Mouse (Mus musculus): ENCODE data around the gene Ifit1. TPM values are rescaled to one million over a fixed set of nuclear protein-coding genes. Genes with fewer than 3 reads are reported as not detected.
"Not testable (repeated sequence)": the region's sequence is repeated elsewhere in the genome, so short reads cannot be mapped to it uniquely, and the experiment has no call there.

The Ifit1 gene
- polyA plus RNA-seq, 1 experiment from 2014 or later, result 0.76 TPM

DNA sequence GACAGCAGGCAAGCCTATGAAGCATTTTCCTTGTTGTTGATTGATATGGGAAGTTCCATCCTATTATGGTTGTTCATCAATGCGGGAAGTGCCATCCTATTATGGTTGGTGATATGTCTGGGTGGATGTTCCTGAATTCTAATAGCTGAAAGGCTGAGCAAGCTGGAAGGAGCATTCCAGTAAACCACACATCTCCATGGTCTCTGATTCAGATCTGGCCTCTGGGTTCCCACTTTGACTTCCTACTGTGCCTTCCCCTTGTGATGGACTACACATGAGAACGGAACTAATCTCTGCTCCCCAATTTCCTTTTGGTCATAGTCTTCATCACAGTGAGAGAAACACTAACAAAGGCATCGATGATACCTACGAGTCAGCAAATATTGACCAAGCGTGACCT, 19.8 kb upstream of the Ifit1 start:
- Histone ChIP-seq H3K27ac (no peak overlapping the region), H3K9ac (no peak overlapping the region), H3K9me3 (replicated peaks) (no peaks in the 10 kb centered on the region), H3K27me3 (no peaks in the 10 kb centered on the region), H3K36me3 (no peaks in the 10 kb centered on the region), H3K4me1 (replicated peaks) (no peaks in the 10 kb centered on the region), H3K4me2 (no peak overlapping the region), H3K4me3 (no peak overlapping the region)
- no peak for ATAC-seq (replicated peaks; ENCODE audit: insufficient number of reproducible peaks, insufficient read depth, low FRiP score, low read depth)
- WGBS, result 88% methylated on average over 5 of the region's 5 CpGs

GRCm38 (mm10) chr19:34623781-34624180, 16.9 kb upstream of the Ifit1 start:
- no peaks in the 10 kb centered on the region for H3K36me3 ChIP-seq
- H3K27ac ChIP-seq, result no peak overlapping the region
- H3K9me3 ChIP-seq (replicated peaks), result no peaks in the 10 kb centered on the region
- 87% methylated on average over 6 of the region's 6 CpGs for WGBS
- H3K27me3 ChIP-seq, result no peaks in the 10 kb centered on the region
- no peak overlapping the region for H3K4me2 ChIP-seq
- no peak for ATAC-seq (replicated peaks; ENCODE audit: insufficient number of reproducible peaks, insufficient read depth, low FRiP score, low read depth)
- H3K4me3 ChIP-seq, result no peak overlapping the region
- no peaks in the 10 kb centered on the region for H3K4me1 ChIP-seq (replicated peaks)
- no peak overlapping the region for H3K9ac ChIP-seq

GRCm38 (mm10) chr19:34624663-34625062, 16.0 kb upstream of the Ifit1 start:
- no peak overlapping the region for H3K27ac ChIP-seq
- H3K36me3 ChIP-seq, result no peaks in the 10 kb centered on the region
- no peak overlapping the region for H3K9ac ChIP-seq
- H3K9me3 ChIP-seq (replicated peaks), result no peaks in the 10 kb centered on the region
- no peak for ATAC-seq (replicated peaks; ENCODE audit: insufficient number of reproducible peaks, insufficient read depth, low FRiP score, low read depth)
- no peaks in the 10 kb centered on the region for H3K27me3 ChIP-seq
- no peaks in the 10 kb centered on the region for H3K4me1 ChIP-seq (replicated peaks)
- no peak overlapping the region for H3K4me3 ChIP-seq
- no peak overlapping the region for H3K4me2 ChIP-seq
- 71% methylated on average over 4 of the region's 4 CpGs for WGBS

- no peak overlapping the region for H3K27ac ChIP-seq
- H3K4me3 ChIP-seq, result no peak overlapping the region
- WGBS, result 65% methylated on average over 2 of the region's 2 CpGs
- H3K9ac ChIP-seq, result no peak overlapping the region
- no peaks in the 10 kb centered on the region for H3K27me3 ChIP-seq
- no peak overlapping the region for H3K4me2 ChIP-seq
- H3K36me3 ChIP-seq, result no peaks in the 10 kb centered on the region
- no peaks in the 10 kb centered on the region for H3K4me1 ChIP-seq (replicated peaks)
- no peak for ATAC-seq (replicated peaks; ENCODE audit: insufficient number of reproducible peaks, insufficient read depth, low FRiP score, low read depth)
- no peaks in the 10 kb centered on the region for H3K9me3 ChIP-seq (replicated peaks)
These were observed 13.2 kb upstream of the Ifit1 start for GRCm38 (mm10) chr19:34627496-34627895.

GRCm38 (mm10) chr19:34631487-34631886, 9.2 kb upstream of the Ifit1 start:
- Histone ChIP-seq H3K4me2 (no peak overlapping the region), H3K9ac (no peak overlapping the region), H3K9me3 (replicated peaks) (no peaks in the 10 kb centered on the region), H3K4me3 (no peak overlapping the region), H3K4me1 (replicated peaks) (no peaks in the 10 kb centered on the region), H3K27me3 (no peaks in the 10 kb centered on the region), H3K36me3 (no peaks in the 10 kb centered on the region), H3K27ac (no peak overlapping the region)
- ATAC-seq (replicated peaks; ENCODE audit: insufficient number of reproducible peaks, insufficient read depth, low FRiP score, low read depth), result no peak

GRCm38 (mm10) chr19:34633484-34633883, 7.2 kb upstream of the Ifit1 start:
- ATAC-seq (replicated peaks; ENCODE audit: insufficient number of reproducible peaks, insufficient read depth, low FRiP score, low read depth), result no peak
- H3K4me3 ChIP-seq, result no peak overlapping the region
- H3K4me1 ChIP-seq (replicated peaks), result no peaks in the 10 kb centered on the region
- H3K27ac ChIP-seq, result no peak overlapping the region
- H3K36me3 ChIP-seq, result no peaks in the 10 kb centered on the region
- WGBS, result 51% methylated on average over 2 of the region's 2 CpGs
- H3K9ac ChIP-seq, result no peak overlapping the region
- no peaks in the 10 kb centered on the region for H3K27me3 ChIP-seq
- no peak overlapping the region for H3K4me2 ChIP-seq
- no peaks in the 10 kb centered on the region for H3K9me3 ChIP-seq (replicated peaks)

DNA sequence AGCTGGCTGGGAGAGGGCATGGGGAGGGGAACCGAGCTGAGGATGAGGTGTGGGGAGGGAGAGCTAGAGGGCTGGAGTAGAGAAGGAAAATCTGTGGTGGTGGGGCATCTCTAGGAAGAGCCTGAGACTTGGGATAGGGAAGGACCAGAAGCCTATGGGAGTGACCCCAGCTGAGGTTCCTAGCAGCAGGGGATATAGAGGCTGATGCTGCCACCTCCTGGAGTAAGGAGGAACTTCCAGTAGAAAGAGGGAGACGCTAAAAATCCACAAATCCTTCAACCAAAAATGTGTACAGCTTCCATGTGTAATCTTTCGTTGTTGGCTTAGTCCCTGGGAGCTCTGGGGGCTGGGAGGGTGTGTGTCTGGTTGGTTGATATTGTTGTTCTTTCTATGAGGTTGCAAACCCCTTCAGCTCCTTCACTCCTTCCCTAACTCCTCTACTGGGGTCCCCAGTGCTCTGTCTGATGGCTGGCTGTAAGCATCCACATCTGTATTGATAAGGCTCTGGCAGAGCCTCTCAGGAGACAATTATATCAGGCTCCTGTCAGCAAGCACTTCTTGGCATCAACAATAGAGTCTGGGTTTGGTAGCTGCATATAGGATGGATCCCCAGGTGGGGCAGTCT, 3.6 kb upstream of the Ifit1 start:
- Histone ChIP-seq H3K27me3 (no peaks in the 10 kb centered on the region), H3K36me3 (no peaks in the 10 kb centered on the region), H3K27ac (no peak overlapping the region), H3K9ac (no peak overlapping the region), H3K4me2 (no peak overlapping the region), H3K4me3 (no peak overlapping the region), H3K9me3 (replicated peaks) (no peaks in the 10 kb centered on the region), H3K4me1 (replicated peaks) (peaks cover 3% of the 10 kb centered on the region; the same call in 1 of the 2 replicates)
- WGBS, result 4% methylated on average over 3 of the region's 3 CpGs
- ATAC-seq (replicated peaks; ENCODE audit: insufficient number of reproducible peaks, insufficient read depth, low FRiP score, low read depth), result no peak

DNA sequence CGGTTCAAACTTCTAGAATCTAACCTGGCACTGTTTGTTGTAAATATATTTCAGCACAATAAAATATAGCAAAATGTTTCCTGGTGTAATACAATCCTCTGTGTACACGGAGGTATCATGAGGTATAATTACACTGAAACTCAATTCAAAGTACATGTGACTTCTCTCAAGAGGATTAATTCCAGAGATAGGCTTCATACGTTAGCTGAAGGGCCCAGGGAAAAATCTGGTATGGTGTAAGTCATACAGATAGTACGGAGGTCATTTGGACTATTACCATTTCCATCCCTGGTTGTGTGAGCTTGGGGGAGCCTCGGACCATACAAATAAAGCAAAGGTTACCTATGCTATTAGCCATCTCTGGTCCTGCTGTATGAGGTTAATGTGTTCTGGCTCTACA, 1.9 kb downstream of the Ifit1 start:
- Histone ChIP-seq H3K4me1 (replicated peaks) (peaks cover 3% of the 10 kb centered on the region; the same call in 1 of the 2 replicates), H3K4me3 (no peak overlapping the region), H3K36me3 (no peaks in the 10 kb centered on the region), H3K9me3 (replicated peaks) (no peaks in the 10 kb centered on the region), H3K27ac (no peak overlapping the region), H3K27me3 (no peaks in the 10 kb centered on the region), H3K9ac (no peak overlapping the region), H3K4me2 (no peak overlapping the region)
- no peak for ATAC-seq (replicated peaks; ENCODE audit: insufficient number of reproducible peaks, insufficient read depth, low FRiP score, low read depth)
- 56% methylated on average over 5 of the region's 5 CpGs for WGBS

GRCm38 (mm10) chr19:34647630-34648029, 7.0 kb downstream of the Ifit1 start:
- H3K9me3 ChIP-seq (replicated peaks); H3K27me3 ChIP-seq; H3K9ac ChIP-seq; ATAC-seq (replicated peaks; ENCODE audit: insufficient number of reproducible peaks, insufficient read depth, low FRiP score, low read depth); H3K4me1 ChIP-seq (replicated peaks); H3K36me3 ChIP-seq; H3K27ac ChIP-seq; H3K4me2 ChIP-seq; H3K4me3 ChIP-seq: not testable (repeated sequence)
- 84% methylated on average over 8 of the region's 8 CpGs for WGBS

- Histone ChIP-seq H3K4me1 (replicated peaks) (no peaks in the 10 kb centered on the region), H3K27me3 (no peaks in the 10 kb centered on the region), H3K27ac (no peak overlapping the region), H3K9ac (no peak overlapping the region), H3K9me3 (replicated peaks) (no peaks in the 10 kb centered on the region), H3K4me3 (no peak overlapping the region), H3K36me3 (no peaks in the 10 kb centered on the region), H3K4me2 (no peak overlapping the region)
- 87% methylated on average over 3 of the region's 3 CpGs for WGBS
- ATAC-seq (replicated peaks; ENCODE audit: insufficient number of reproducible peaks, insufficient read depth, low FRiP score, low read depth), result no peak
These were observed 9.6 kb downstream of the Ifit1 start for GRCm38 (mm10) chr19:34650276-34650675.

DNA sequence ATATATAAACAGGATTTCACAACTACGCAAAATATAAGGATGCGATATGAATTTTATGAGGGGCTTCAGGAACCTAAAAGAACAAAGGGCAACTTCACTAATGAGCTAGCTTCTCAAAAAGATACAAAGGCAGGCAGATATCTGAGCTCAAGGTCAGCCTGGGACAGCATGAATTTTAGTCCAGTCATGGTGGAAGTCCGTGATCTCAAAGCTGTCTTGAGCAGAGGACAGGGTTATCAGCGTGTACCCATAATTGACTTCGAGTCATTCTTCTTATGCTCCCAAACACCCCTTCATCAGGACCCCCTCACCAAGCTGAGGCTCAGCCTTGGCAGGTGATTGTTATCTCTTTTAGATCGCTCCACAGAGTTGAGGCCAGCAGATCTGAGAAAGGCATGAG, 10.3 kb downstream of the Ifit1 start:
- ATAC-seq (replicated peaks; ENCODE audit: insufficient number of reproducible peaks, insufficient read depth, low FRiP score, low read depth), result no peak
- H3K27me3 ChIP-seq, result no peaks in the 10 kb centered on the region
- H3K4me3 ChIP-seq, result no peak overlapping the region
- H3K36me3 ChIP-seq, result no peaks in the 10 kb centered on the region
- H3K4me1 ChIP-seq (replicated peaks), result no peaks in the 10 kb centered on the region
- no peaks in the 10 kb centered on the region for H3K9me3 ChIP-seq (replicated peaks)
- 76% methylated on average over 6 of the region's 6 CpGs for WGBS
- H3K27ac ChIP-seq, result no peak overlapping the region
- no peak overlapping the region for H3K9ac ChIP-seq
- no peak overlapping the region for H3K4me2 ChIP-seq

DNA sequence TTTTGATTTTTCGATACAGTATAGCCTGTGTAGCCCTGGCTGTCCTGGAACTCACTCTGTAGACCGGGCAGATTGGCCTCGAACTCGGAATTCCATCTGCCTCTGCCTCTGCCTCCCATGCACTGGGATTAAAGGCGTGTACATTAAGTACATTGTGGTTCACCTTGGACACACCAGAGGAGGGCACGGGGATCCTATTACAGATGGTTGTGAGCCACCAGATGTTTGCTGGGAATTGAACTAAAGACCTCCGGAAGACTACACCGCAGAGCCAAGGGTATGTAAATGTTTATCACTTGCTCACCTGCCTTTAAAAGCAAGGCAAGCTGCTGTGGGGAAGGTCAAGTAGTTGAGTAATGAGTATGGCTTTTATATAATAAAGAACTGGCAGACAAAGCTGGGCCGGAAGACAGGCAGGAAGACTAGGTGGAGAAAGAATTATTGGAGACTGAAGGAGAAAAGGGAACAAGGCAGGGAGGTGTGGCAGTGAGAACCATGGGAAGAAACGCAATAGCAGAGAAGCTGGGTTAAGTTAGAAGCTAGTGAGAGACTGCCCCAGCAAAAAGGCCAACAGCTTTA, 14.6 kb downstream of the Ifit1 start:
- H3K4me1 ChIP-seq (replicated peaks), result peaks cover 12% of the 10 kb centered on the region; the same call in 1 of the 2 replicates
- no peaks in the 10 kb centered on the region for H3K36me3 ChIP-seq
- H3K27ac ChIP-seq, result no peak overlapping the region
- no peak for ATAC-seq (replicated peaks; ENCODE audit: insufficient number of reproducible peaks, insufficient read depth, low FRiP score, low read depth)
- H3K4me2 ChIP-seq, result no peak overlapping the region
- 89% methylated on average over 10 of the region's 10 CpGs for WGBS
- H3K4me3 ChIP-seq, result no peak overlapping the region
- no peak overlapping the region for H3K9ac ChIP-seq
- H3K9me3 ChIP-seq (replicated peaks), result no peaks in the 10 kb centered on the region
- H3K27me3 ChIP-seq, result no peaks in the 10 kb centered on the region

Data from heart, embryonic 15.5 days (tissue).